Comparison of ENCODE assay signal across 8 mouse cellular contexts in the genomic region with DNA sequence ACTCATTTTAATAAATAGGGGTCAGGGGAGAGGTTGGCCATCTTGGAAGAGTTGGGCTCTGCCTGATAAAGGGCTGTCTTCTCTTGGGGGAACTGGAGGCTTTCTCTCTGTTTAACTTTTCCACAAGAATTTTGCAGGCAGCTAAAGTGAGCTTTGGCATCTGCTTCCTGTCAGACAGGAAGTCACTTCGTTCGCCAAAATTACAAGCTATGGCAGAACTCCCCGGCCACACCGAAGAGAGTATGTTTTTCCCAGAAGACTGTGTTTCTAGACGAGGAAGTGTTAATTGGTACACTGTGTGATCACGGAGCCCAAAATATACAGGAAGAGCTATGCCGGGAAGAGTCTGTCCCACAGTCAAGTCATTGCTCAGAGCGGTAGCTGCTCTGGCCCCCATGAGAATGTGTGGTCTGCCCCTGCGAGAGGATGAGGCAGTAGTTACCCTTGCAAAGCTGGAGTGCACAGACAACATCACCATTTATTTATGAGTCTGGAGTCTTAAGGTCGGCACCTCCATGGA.
A peak's percentile ranks its signal among the peaks of the same experiment; 100 is the strongest.
DNase-seq lines count a peak whose midpoint lies in the region; ATAC-seq lines count a peak whose summit lies in the region.

No protein-coding gene starts in this region.

- H3K4me1 ChIP-seq in forebrain, embryonic 10.5 days, result peaks cover 68% of the 10 kb centered on the region
- H3K4me1 ChIP-seq in forebrain, embryonic 16.5 days (replicated peaks; ENCODE audit: control insufficient read depth, insufficient read depth, low read length), result peaks cover 26% of the 10 kb centered on the region
- peaks cover 67% of the 10 kb centered on the region for H3K4me1 ChIP-seq in embryonic facial prominence, embryonic 15.5 days
- H3K4me1 ChIP-seq in hindbrain, embryonic 12.5 days, result peaks cover 54% of the 10 kb centered on the region
- peaks cover 14% of the 10 kb centered on the region for H3K4me1 ChIP-seq in liver, embryonic 15.5 days (replicated peaks)

- DNase-seq in forebrain, embryonic 10.5 days (ENCODE audit: extremely low spot score, low spot score), result no peak
- DNase-seq in gastrocnemius, adult 18-20 months (ENCODE audit: low spot score), result no peak
- no peak for DNase-seq in c-Kit-positive CD71-positive TER-119-positive erythroid progenitor cells, embryonic 14.5 days (ENCODE audit: low spot score)
- no peak for DNase-seq in B cell, adult 2 months

- WGBS in forebrain, embryonic 10.5 days, result 71% methylated on average over 10 of the region's 10 CpGs
- 32% methylated on average over 10 of the region's 10 CpGs for WGBS in forebrain, embryonic 16.5 days
- WGBS in embryonic facial prominence, embryonic 15.5 days, result 30% methylated on average over 10 of the region's 10 CpGs
- WGBS in hindbrain, embryonic 12.5 days, result 51% methylated on average over 10 of the region's 10 CpGs
- 29% methylated on average over 10 of the region's 10 CpGs for WGBS in liver, embryonic 15.5 days (ENCODE audit: insufficient replicate concordance)

- H3K27me3 ChIP-seq in forebrain, embryonic 10.5 days (ENCODE audit: poor library complexity, severe bottlenecking), result peaks cover 27% of the 10 kb centered on the region
- no peaks in the 10 kb centered on the region for H3K27me3 ChIP-seq in forebrain, embryonic 16.5 days (replicated peaks; ENCODE audit: control insufficient read depth, insufficient read depth, low read length)
- H3K27me3 ChIP-seq in embryonic facial prominence, embryonic 15.5 days, result no peaks in the 10 kb centered on the region
- no peaks in the 10 kb centered on the region for H3K27me3 ChIP-seq in hindbrain, embryonic 12.5 days
- H3K27me3 ChIP-seq in liver, embryonic 15.5 days, result no peaks in the 10 kb centered on the region

- H3K27ac ChIP-seq in forebrain, embryonic 10.5 days, result peak overlapping the region; percentile 73
- no peak overlapping the region for H3K27ac ChIP-seq in forebrain, embryonic 16.5 days (ENCODE audit: low read length)
- peak overlapping the region; percentile 88 for H3K27ac ChIP-seq in embryonic facial prominence, embryonic 15.5 days (replicated peaks)
- peak overlapping the region; percentile 80 for H3K27ac ChIP-seq in hindbrain, embryonic 12.5 days
- H3K27ac ChIP-seq in liver, embryonic 15.5 days (replicated peaks), result peak overlapping the region; percentile 16; the same call in 1 of the 2 replicates

- H3K36me3 ChIP-seq in forebrain, embryonic 10.5 days (replicated peaks), result peaks cover 14% of the 10 kb centered on the region
- no peaks in the 10 kb centered on the region for H3K36me3 ChIP-seq in forebrain, embryonic 16.5 days (ENCODE audit: control insufficient read depth, insufficient read depth)
- H3K36me3 ChIP-seq in embryonic facial prominence, embryonic 15.5 days, result no peaks in the 10 kb centered on the region
- H3K36me3 ChIP-seq in hindbrain, embryonic 12.5 days, result no peaks in the 10 kb centered on the region
- H3K36me3 ChIP-seq in liver, embryonic 15.5 days (replicated peaks), result no peaks in the 10 kb centered on the region

- no peak overlapping the region; the same call in 1 of the 2 replicates for H3K4me2 ChIP-seq in forebrain, embryonic 16.5 days (ENCODE audit: low read length)
- H3K4me2 ChIP-seq in embryonic facial prominence, embryonic 15.5 days (replicated peaks), result no peak overlapping the region
- H3K4me2 ChIP-seq in hindbrain, embryonic 12.5 days (replicated peaks), result no peak overlapping the region
- H3K4me2 ChIP-seq in liver, embryonic 15.5 days, result no peak overlapping the region

- H3K9me3 ChIP-seq in forebrain, embryonic 10.5 days, result peaks cover under 1% of the 10 kb centered on the region; the same call in 1 of the 2 replicates
- H3K9me3 ChIP-seq in forebrain, embryonic 16.5 days (ENCODE audit: control insufficient read depth, low read length), result no peaks in the 10 kb centered on the region
- no peaks in the 10 kb centered on the region for H3K9me3 ChIP-seq in embryonic facial prominence, embryonic 15.5 days (replicated peaks)
- no peaks in the 10 kb centered on the region for H3K9me3 ChIP-seq in hindbrain, embryonic 12.5 days (replicated peaks)
- no peaks in the 10 kb centered on the region for H3K9me3 ChIP-seq in liver, embryonic 15.5 days (replicated peaks)

- no peak for ATAC-seq in forebrain, embryonic 16.5 days
- ATAC-seq in embryonic facial prominence, embryonic 15.5 days (ENCODE audit: insufficient number of reproducible peaks, low FRiP score, low TSS enrichment, low read depth), result no peak
- no peak for ATAC-seq in hindbrain, embryonic 12.5 days (ENCODE audit: low FRiP score)
- ATAC-seq in liver, embryonic 15.5 days (ENCODE audit: insufficient read depth), result no peak

- H3K9ac ChIP-seq in forebrain, embryonic 16.5 days (replicated peaks; ENCODE audit: low read depth, low read length), result no peak overlapping the region
- H3K9ac ChIP-seq in embryonic facial prominence, embryonic 15.5 days, result no peak overlapping the region
- H3K9ac ChIP-seq in hindbrain, embryonic 12.5 days, result no peak overlapping the region
- no peak overlapping the region for H3K9ac ChIP-seq in liver, embryonic 15.5 days

- no peak overlapping the region for H3K4me3 ChIP-seq in forebrain, embryonic 10.5 days
- no peak overlapping the region for H3K4me3 ChIP-seq in forebrain, embryonic 16.5 days (replicated peaks; ENCODE audit: low read length)
- no peak overlapping the region for H3K4me3 ChIP-seq in embryonic facial prominence, embryonic 15.5 days (replicated peaks)
- no peak overlapping the region for H3K4me3 ChIP-seq in hindbrain, embryonic 12.5 days
- H3K4me3 ChIP-seq in liver, embryonic 15.5 days (replicated peaks), result no peak overlapping the region
